Mouse (Mus musculus): ENCODE measurements around the gene Etnk2.

DNA sequence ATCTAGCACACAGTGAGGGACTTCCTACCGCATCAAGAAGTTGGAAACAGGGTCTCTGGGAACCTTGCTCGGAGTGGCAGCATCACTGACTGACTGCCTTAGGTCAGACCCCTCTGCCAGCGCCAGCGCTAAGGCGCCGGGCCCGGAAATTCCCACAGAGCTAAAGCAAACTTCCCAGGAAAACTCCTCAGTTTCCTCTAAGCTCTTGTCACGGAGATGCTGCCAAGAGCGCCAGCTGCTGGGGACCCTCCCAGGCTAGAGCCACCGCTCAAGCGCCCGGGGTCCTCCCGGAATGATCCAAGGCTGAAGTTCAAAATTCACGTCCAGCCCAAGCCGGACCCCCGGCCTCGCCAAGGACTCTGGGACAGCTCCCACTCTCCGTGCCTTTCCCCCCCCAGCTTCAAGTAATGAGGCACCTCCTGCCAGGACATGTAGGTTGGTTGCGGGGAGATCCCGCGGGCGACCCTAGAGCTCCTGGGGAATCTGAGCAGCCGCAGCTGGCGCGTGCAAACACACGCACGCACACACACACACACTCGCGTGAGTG is 59.3 kb downstream of the Etnk2 start:
- TF ChIP-seq CTCF (conservative IDR thresholded peaks at IDR 0.05; ENCODE audit: low read length) (no peak), POU5F1 (IDR thresholded peaks at IDR 0.05; ENCODE audit: borderline replicate concordance, low read length) (no peak), NANOG (IDR thresholded peaks at IDR 0.05; ENCODE audit: borderline replicate concordance, low read length) (no peak)

All from E14TG2a.4 (cell line).